Mouse (Mus musculus): ENCODE measurements at regions not wholly inside any gene's neighbourhood (a gene's known extent, or its start where the extent isn't known, plus 50 kb on each side); places are given as distances from the start of the nearest gene placed in this dataset.

DNA sequence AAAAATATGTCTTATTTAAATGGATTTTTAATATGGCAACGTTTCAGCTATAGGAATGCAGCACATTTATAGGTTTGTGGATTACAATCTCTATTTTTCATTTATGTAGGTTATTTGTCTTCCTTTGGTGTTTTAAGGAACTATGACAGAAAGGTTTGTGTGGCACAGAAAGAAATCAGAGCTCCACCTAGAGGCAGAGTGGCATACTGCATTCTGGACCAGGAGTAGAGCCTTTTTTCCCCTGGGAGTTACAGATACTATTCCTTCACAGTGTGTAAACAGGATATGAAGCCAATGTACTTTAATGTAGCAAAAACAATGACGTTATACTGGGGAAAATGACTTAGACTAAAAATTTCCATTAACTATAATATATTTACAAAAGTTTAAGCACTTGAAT, 94.9 kb upstream of the St8sia4 start:
- DNase-seq = peak; percentile 2

- no peak for DNase-seq
Observed at GRCm38 (mm10) chr1:95754071-95754915, 86.9 kb upstream of the St8sia4 start.

- DNase-seq = no peak
Observed at GRCm38 (mm10) chr1:95753517-95753916, 86.1 kb upstream of the St8sia4 start.

GRCm38 (mm10) chr1:95748940-95749339, 81.6 kb upstream of the St8sia4 start:
- no peak for DNase-seq

GRCm38 (mm10) chr1:95747287-95747686, 79.9 kb upstream of the St8sia4 start:
- no peak for DNase-seq

DNA sequence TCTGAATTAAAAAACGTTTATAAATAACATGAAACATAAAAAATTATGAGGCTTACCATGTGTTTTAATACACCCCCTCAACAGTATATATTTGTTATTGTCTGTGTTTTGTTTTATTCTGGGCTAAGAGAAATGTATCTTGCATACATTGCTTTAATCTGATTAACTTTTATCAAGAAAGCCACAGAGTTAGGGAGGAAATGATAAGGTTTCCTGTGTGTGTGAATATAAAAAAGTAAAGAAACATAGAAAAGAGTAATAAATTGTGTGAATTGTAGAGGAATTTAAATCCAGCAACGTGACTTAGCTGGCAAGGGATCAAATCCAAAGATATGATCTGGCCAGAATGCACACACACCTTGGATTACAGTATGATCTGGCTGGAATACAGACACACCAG, 77.1 kb upstream of the St8sia4 start:
- DNase-seq = no peak

DNA sequence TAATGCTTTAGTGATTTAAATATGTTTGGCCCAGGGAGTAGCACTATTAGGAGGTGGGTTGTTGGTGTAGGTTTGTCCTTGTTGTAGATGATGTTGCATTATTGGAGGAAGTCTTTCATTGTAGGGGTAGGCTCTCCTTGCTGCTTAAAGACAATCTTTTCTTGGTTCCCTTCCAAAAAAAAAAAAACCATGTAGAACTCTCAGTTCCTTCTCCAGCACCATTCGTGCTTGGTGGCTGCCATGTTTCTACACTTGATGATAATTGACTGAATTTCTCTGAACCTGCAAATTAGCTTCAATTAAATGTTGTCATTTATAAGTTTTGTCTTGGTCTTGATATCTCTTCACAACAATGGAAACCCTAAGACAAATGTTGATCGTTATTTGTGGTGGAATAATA, 76.0 kb upstream of the St8sia4 start:
- no peak for DNase-seq

- DNase-seq = no peak
Observed at GRCm38 (mm10) chr1:95719449-95719848, 52.1 kb upstream of the St8sia4 start.

DNA sequence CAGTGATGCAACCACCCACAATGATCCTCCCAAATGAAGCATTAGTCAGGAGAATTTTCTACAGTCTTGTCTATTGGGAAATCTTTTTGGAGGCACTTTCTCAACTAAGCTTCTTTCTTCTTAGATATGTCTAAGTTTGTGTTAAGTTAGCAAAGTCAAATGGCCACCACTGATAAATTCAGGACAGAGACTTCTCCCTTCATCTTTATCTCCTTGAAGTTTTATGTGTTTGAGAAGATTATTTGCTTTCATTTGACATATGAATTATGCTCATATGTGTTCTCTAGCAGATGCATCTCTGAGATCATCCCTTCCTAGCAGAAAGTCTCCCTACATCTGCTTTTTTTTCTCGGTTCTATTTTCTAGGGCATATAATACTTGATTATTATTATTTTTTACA, 51.4 kb upstream of the St8sia4 start:
- no peak for DNase-seq
